Mouse (Mus musculus) thymus, adult 2 months (tissue): Measurements from ENCODE around the gene Bglap. TPM values are rescaled to one million over a fixed set of nuclear protein-coding genes. Genes with fewer than 3 reads are reported as not detected.
A peak's percentile ranks its signal among the peaks of the same experiment; 100 is the strongest.

ENCODE experiments used
- DNase-seq: peaks from one replicate; pipeline ENCODE4 v3.0.0; 2021
- H3K27ac ChIP-seq: fragments of 200-500 bp; 2 replicates; pipeline ENCODE4 v1.5.1; 2012; ENCODE audit warnings: low read length, control low read depth; ENCODE audit not compliant: control insufficient read depth, insufficient read depth
- H3K27me3 ChIP-seq: fragments of 200-500 bp; 2 replicates; pipeline ENCODE4 v1.6.1; 2012; ENCODE audit warnings: mild to moderate bottlenecking, low read length, moderate library complexity, mixed read lengths; ENCODE audit not compliant: control insufficient read depth, insufficient read depth
- H3K36me3 ChIP-seq: fragments of 200-500 bp; 2 replicates; pipeline ENCODE4 v1.6.1; 2012; ENCODE audit warnings: mild to moderate bottlenecking, low read length, moderate library complexity; ENCODE audit not compliant: control insufficient read depth, insufficient read depth
- H3K4me1 ChIP-seq: fragments of 200-500 bp; replicated peaks from 2 replicates; pipeline ENCODE4 v1.6.1; 2012; ENCODE audit warnings: low read length; ENCODE audit not compliant: control insufficient read depth, insufficient read depth
- H3K4me3 ChIP-seq: fragments of 200-500 bp; 2 replicates; pipeline ENCODE4 v1.5.1; 2012; ENCODE audit warnings: mild to moderate bottlenecking, low read length, control low read depth, moderate library complexity; ENCODE audit not compliant: control insufficient read depth, insufficient read depth
- CTCF ChIP-seq: fragments of 200-500 bp; IDR thresholded peaks from 2 replicates; pipeline ENCODE4 v1.5.1; 2012; ENCODE audit warnings: mild to moderate bottlenecking, control low read depth, low read length, moderate library complexity, borderline replicate concordance; ENCODE audit not compliant: control insufficient read depth, poor library complexity, insufficient read depth; ENCODE audit errors: extremely low read depth
- POLR2A ChIP-seq: fragments of 200-500 bp; IDR thresholded peaks from 2 replicates; pipeline ENCODE4 v1.6.1; 2012; ENCODE audit warnings: mild to moderate bottlenecking, low read length, control low read depth, moderate library complexity; ENCODE audit not compliant: control insufficient read depth, poor library complexity, insufficient read depth; ENCODE audit errors: extremely low read depth
- WGBS: fragments of 180-500 bp; shearing (Covaris S2); methylation state at CpG from one replicate; pipeline ENCODE4 v1.1.7; 2018; 5-methylcytosine and 5-hydroxymethylcytosine counted together
- polyA plus RNA-seq: library from polyadenylated mRNA; depleted of rRNA; stranded (reverse); fragments of >200 nt; gene quantifications from 2 replicates; pipeline ENCODE4 v1.2.3, GENCODE M21; 2012

Gene Bglap
- polyA plus RNA-seq, 1 experiment, result 2.7 TPM

GRCm38 (mm10) chr3:88422020-88422720 is 37.9 kb upstream of the Bglap start:
- H3K36me3 ChIP-seq, result peaks cover 22% of the 10 kb centered on the region
- no peak for DNase-seq
- H3K4me1 ChIP-seq, result peaks cover 5% of the 10 kb centered on the region
- H3K27ac ChIP-seq, result no peak overlapping the region
- no peak overlapping the region for H3K4me3 ChIP-seq
- WGBS, result 94% methylated on average over 9 of the region's 9 CpGs
- TF ChIP-seq CTCF, result no peak
- TF ChIP-seq POLR2A, result no peak
- no peaks in the 10 kb centered on the region for H3K27me3 ChIP-seq

GRCm38 (mm10) chr3:88420771-88421170 is 36.5 kb upstream of the Bglap start:
- H3K27ac ChIP-seq, result no peak overlapping the region
- 98% methylated on average over 19 of the region's 19 CpGs for WGBS
- no peaks in the 10 kb centered on the region for H3K27me3 ChIP-seq
- no peak for DNase-seq
- peaks cover 34% of the 10 kb centered on the region for H3K36me3 ChIP-seq
- no peak overlapping the region for H3K4me3 ChIP-seq
- TF ChIP-seq POLR2A, result no peak
- no peak for TF ChIP-seq CTCF
- peaks cover 5% of the 10 kb centered on the region for H3K4me1 ChIP-seq

- no peaks in the 10 kb centered on the region for H3K27me3 ChIP-seq
- H3K27ac ChIP-seq, result no peak overlapping the region
- TF ChIP-seq POLR2A, result no peak
- no peak for TF ChIP-seq CTCF
- H3K4me1 ChIP-seq, result no peaks in the 10 kb centered on the region
- no peak overlapping the region for H3K4me3 ChIP-seq
- peaks cover 35% of the 10 kb centered on the region for H3K36me3 ChIP-seq
- DNase-seq, result no peak
- 94% methylated on average over 6 of the region's 6 CpGs for WGBS
These were observed 33.8 kb upstream of the Bglap start for GRCm38 (mm10) chr3:88418016-88418415.

- peaks cover 2% of the 10 kb centered on the region for H3K4me1 ChIP-seq
- H3K27ac ChIP-seq, result no peak overlapping the region
- no peak for DNase-seq
- WGBS, result 97% methylated on average over 4 of the region's 4 CpGs
- TF ChIP-seq POLR2A (no peak), CTCF (no peak)
- no peak overlapping the region for H3K4me3 ChIP-seq
- no peaks in the 10 kb centered on the region for H3K27me3 ChIP-seq
- peaks cover 35% of the 10 kb centered on the region for H3K36me3 ChIP-seq
These were observed 31.4 kb upstream of the Bglap start for GRCm38 (mm10) chr3:88415668-88416067.

- 94% methylated on average over 11 of the region's 11 CpGs for WGBS
- H3K36me3 ChIP-seq, result peaks cover 21% of the 10 kb centered on the region
These were observed 28.4 kb upstream of the Bglap start for GRCm38 (mm10) chr3:88412636-88413035.

GRCm38 (mm10) chr3:88411681-88412080 is 27.4 kb upstream of the Bglap start:
- Histone ChIP-seq H3K4me1 (peaks cover 13% of the 10 kb centered on the region), H3K4me3 (no peak overlapping the region), H3K27me3 (no peaks in the 10 kb centered on the region), H3K36me3 (peaks cover 13% of the 10 kb centered on the region; the same call in 1 of the 2 replicates), H3K27ac (no peak overlapping the region)
- no peak for DNase-seq
- WGBS, result 89% methylated on average over 4 of the region's 4 CpGs
- TF ChIP-seq POLR2A (no peak), CTCF (no peak)

More at GRCm38 (mm10) chr3:88412636-88413035, 28.4 kb upstream of the Bglap start:
- no peaks in the 10 kb centered on the region for H3K27me3 ChIP-seq
- peaks cover 13% of the 10 kb centered on the region for H3K4me1 ChIP-seq
- H3K27ac ChIP-seq, result no peak overlapping the region
- H3K4me3 ChIP-seq, result no peak overlapping the region
- TF ChIP-seq CTCF (no peak), POLR2A (no peak)
- no peak for DNase-seq

- Histone ChIP-seq H3K4me3 (peak overlapping the region; percentile 6; the same call in 1 of the 2 replicates), H3K36me3 (peaks cover 3% of the 10 kb centered on the region; the same call in 1 of the 2 replicates), H3K27ac (peak overlapping the region; percentile 51; the same call in 1 of the 2 replicates), H3K4me1 (peaks cover 13% of the 10 kb centered on the region), H3K27me3 (no peaks in the 10 kb centered on the region)
- WGBS, result 50% methylated on average over 7 of the region's 7 CpGs
- TF ChIP-seq POLR2A, result no peak
- no peak for TF ChIP-seq CTCF
- DNase-seq, result peak; percentile 18
These were observed 26.4 kb upstream of the Bglap start for GRCm38 (mm10) chr3:88410645-88411031.
